Mouse (Mus musculus) CH12.LX (cell line): Measurements from ENCODE around the gene Samd5.

ENCODE experiments used
- CTCF ChIP-seq, 2 experiments: IDR thresholded peaks in 1 of 2; conservative IDR thresholded peaks in 1 of 2; 2 replicates each; pipeline ENCODE4 v1.5.1; 2011 to 2012; ENCODE audit warnings: low read depth in 2 of 2, low read length in 2 of 2, improper control_type of control experiment in 1 of 2, inconsistent platforms in 1 of 2, mild to moderate bottlenecking in 1 of 2, moderate library complexity in 1 of 2
- ETS1 ChIP-seq: conservative IDR thresholded peaks from 2 replicates; pipeline ENCODE4 v1.6.1; 2012; ENCODE audit warnings: low read depth, mild to moderate bottlenecking, inconsistent platforms, low read length, improper control_type of control experiment, moderate library complexity
- GABPA ChIP-seq: IDR thresholded peaks from 2 replicates; pipeline ENCODE4 v1.6.1; 2012; ENCODE audit warnings: low read depth, low read length, improper control_type of control experiment, inconsistent platforms; ENCODE audit not compliant: insufficient replicate concordance
- KAT2A ChIP-seq: IDR thresholded peaks from 2 replicates; pipeline ENCODE4 v1.6.1; 2012; ENCODE audit warnings: low read length, improper control_type of control experiment, inconsistent platforms; ENCODE audit not compliant: insufficient replicate concordance
- NRF1 ChIP-seq: IDR thresholded peaks from 2 replicates; pipeline ENCODE4 v1.6.1; 2014; ENCODE audit warnings: low read depth, mild to moderate bottlenecking, inconsistent platforms, low read length, improper control_type of control experiment, moderate library complexity
- POLR2A ChIP-seq: IDR thresholded peaks from 2 replicates; pipeline ENCODE4 v1.6.1; 2011; ENCODE audit warnings: low read depth, mild to moderate bottlenecking, improper control_type of control experiment, low read length
- RAD21 ChIP-seq: IDR thresholded peaks from 2 replicates; pipeline ENCODE4 v1.6.1; 2011; ENCODE audit warnings: low read depth, mild to moderate bottlenecking, low read length, improper control_type of control experiment, moderate library complexity
- SIN3A ChIP-seq: IDR thresholded peaks from 2 replicates; pipeline ENCODE4 v1.6.1; 2012; ENCODE audit warnings: low read length, improper control_type of control experiment, inconsistent platforms

DNA sequence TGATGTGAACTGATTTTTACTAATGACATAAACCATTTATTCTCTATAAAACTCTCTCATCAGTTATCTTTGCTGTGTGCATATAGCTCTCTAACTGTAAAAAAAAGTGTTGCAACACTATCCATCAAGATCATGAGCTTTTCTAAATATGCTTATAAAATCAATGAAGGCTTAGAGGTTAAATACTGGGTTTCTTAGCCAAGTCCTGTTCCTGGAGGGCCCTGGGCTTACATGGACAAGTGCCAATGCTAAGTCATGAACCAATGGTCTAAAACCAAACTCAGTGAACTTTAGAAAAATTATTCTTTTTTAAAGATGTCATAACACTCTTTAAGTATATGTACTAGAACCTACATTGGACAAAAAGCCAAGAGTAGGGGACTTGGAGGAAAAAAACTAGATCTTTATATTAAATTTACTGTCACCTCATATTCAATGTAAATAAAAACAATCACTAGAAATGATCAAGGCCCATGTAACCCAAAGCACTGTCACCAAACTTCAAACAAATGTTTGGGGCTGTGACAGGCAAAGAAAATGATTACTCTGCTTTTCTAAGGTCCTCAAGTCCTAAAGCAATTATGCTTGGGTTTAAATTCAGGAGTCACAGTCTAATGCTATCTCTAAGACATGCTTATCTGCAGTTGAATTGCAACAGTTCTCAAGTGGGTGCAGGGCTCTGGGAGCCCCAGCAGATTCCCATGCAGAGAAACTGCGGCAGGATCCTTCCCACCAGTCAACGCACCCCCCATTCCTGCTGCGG, 52.9 kb downstream of the Samd5 start:
- TF ChIP-seq GABPA (no peak), POLR2A (no peak), NRF1 (no peak), RAD21 (no peak), SIN3A (no peak), ETS1 (no peak), KAT2A (no peak), CTCF (conservative IDR thresholded peaks at IDR 0.05 in 1 of 2, IDR thresholded peaks at IDR 0.05 in 1 of 2; ENCODE audit: low read depth in 2 of 2, low read length in 2 of 2) (no peak)
